Comparison of ENCODE assay signal across 12 mouse cellular contexts in the genomic region with DNA sequence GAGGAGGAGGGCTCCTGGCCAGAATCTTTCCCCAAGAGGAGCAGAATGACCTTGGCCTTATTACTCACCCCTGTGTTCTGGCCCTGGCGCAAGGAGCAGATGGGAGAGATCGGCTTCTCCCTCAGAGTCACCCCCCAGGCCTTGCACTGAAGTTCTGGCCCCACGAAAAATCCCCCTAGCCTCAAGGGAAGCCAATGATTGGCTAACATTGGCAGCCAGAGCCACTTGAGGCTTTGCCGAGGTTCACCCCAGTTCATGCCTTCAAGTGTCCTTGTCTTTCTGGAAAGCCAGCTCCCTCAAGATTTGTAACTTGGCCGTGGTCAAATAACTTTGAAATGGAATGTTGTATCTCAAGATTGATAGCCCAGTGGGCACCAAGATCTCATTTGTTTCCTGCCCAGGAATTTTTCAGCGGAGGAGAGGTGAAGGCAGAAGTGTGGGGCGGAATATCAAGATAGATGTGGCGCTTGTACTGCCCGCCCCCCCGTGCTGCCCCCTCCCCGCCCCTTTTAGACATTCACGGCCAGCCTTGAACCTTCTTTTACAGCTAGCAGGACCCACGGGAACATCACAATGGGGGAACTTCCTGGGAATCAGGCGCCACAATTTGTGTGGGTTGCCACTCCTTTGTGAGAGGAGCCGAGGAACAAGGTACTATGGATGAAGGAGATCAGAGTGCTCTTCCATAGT.
DNase-seq lines count a peak whose midpoint lies in the region; ATAC-seq lines count a peak whose summit lies in the region.
"Had no signal": no experiment of that assay in that cellular context is flagged by ENCODE, and none has a peak within 500 bp of the region (broad histone marks: within the 10 kb centered on the region; RNA-seq: fewer than 3 reads in every experiment).

No protein-coding gene starts in this region.

- no peak overlapping the region for H3K4me3 ChIP-seq in forebrain, embryonic 11.5 days (ENCODE audit: low read depth, low read length)
- H3K4me3 ChIP-seq: embryonic facial prominence, embryonic 12.5 days; hindbrain, embryonic 12.5 days had no signal

- H3K4me2 ChIP-seq in forebrain, embryonic 11.5 days (ENCODE audit: low read depth, low read length, severe bottlenecking), result no peak overlapping the region
- H3K4me2 ChIP-seq: embryonic facial prominence, embryonic 12.5 days; hindbrain, embryonic 12.5 days had no signal

- H3K9me3 ChIP-seq in forebrain, embryonic 11.5 days (ENCODE audit: control insufficient read depth, low read length), result no peaks in the 10 kb centered on the region
- H3K9me3 ChIP-seq: embryonic facial prominence, embryonic 12.5 days; hindbrain, embryonic 12.5 days had no signal

- ATAC-seq in forebrain, embryonic 11.5 days (replicated peaks; ENCODE audit: low FRiP score), result no peak

- H3K4me1 ChIP-seq in forebrain, embryonic 11.5 days (replicated peaks; ENCODE audit: control insufficient read depth, insufficient read depth, low read length), result no peaks in the 10 kb centered on the region

- DNase-seq in cerebellum, adult 9-10 months, result peak; percentile 24
- DNase-seq in cerebellum, postnatal 4 days (ENCODE audit: low spot score in 2 of 2), result no peak
- peak; percentile 67 for DNase-seq in ovary, adult 18-20 months (ENCODE audit: low spot score)
- no peak for DNase-seq in ovary, postnatal 10 days (ENCODE audit: low spot score)
- peak; percentile 65 to 75 for DNase-seq in lung, adult 18-20 months
- peak; percentile 77 for DNase-seq in testis, postnatal 14 days (ENCODE audit: low spot score)
- DNase-seq in spleen, postnatal 10 days (ENCODE audit: low spot score in 2 of 2), result no peak
- DNase-seq in forebrain, embryonic 11.5 days (ENCODE audit: low spot score), result no peak
- DNase-seq: thymus, postnatal 4 days had no signal

- H3K9ac ChIP-seq in forebrain, embryonic 11.5 days (ENCODE audit: low read length), result no peak overlapping the region
- H3K9ac ChIP-seq: embryonic facial prominence, embryonic 12.5 days; hindbrain, embryonic 12.5 days had no signal

- no peak overlapping the region for H3K27ac ChIP-seq in forebrain, embryonic 11.5 days (ENCODE audit: low read depth, low read length)
- H3K27ac ChIP-seq: embryonic facial prominence, embryonic 12.5 days; kidney, postnatal 0 days had no signal

- no peaks in the 10 kb centered on the region for H3K27me3 ChIP-seq in forebrain, embryonic 11.5 days (ENCODE audit: control insufficient read depth, insufficient read depth, low read length)
- H3K27me3 ChIP-seq: embryonic facial prominence, embryonic 12.5 days; hindbrain, embryonic 12.5 days had no signal

- WGBS in forebrain, embryonic 11.5 days, result 89% methylated on average over 15 of the region's 15 CpGs

- H3K36me3 ChIP-seq in forebrain, embryonic 11.5 days (ENCODE audit: control insufficient read depth, insufficient read depth, low read length), result no peaks in the 10 kb centered on the region
- H3K36me3 ChIP-seq: embryonic facial prominence, embryonic 12.5 days; hindbrain, embryonic 12.5 days had no signal

Comparison
In these comparisons a context has a peak if more than half of its experiments do, and no peak if none do; other contexts are left out.
1. DNase-seq: peak in cerebellum, adult 9-10 months (single experiment), ovary, adult 18-20 months (single experiment), lung, adult 18-20 months (2 of 2) and testis, postnatal 14 days (single experiment); none in cerebellum, postnatal 4 days (0 of 2), ovary, postnatal 10 days (single experiment), spleen, postnatal 10 days (0 of 2) and forebrain, embryonic 11.5 days (single experiment).